Mouse (Mus musculus): ENCODE measurements around the gene Tagap.

DNA sequence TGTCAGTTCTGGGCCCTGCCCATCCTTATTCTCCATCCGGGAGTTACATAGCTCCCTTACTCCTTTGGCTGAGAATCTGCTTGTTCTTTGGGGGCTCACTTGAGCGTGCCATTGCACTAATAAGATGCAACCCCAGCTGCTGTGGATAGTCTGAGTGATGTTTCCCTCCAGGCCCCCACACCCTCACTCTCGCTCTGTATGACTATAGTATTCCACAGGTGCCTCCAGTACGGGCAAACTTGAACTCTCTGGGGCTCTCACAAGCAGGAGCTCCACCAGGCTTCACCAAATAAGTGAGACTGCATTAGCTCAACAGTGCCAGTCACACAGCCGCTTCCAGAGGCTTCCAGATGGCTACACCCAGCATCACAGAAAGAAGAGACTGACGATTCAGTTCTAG lies 37.5 kb upstream of the Tagap start:
- TF ChIP-seq CTCF (IDR thresholded peaks at IDR 0.05; ENCODE audit: low read depth), result no peak
- no peak for TF ChIP-seq EP300 (IDR thresholded peaks at IDR 0.05; ENCODE audit: low read depth)
